Comparison of ENCODE assay signal across 9 mouse cellular contexts in the genomic region with DNA sequence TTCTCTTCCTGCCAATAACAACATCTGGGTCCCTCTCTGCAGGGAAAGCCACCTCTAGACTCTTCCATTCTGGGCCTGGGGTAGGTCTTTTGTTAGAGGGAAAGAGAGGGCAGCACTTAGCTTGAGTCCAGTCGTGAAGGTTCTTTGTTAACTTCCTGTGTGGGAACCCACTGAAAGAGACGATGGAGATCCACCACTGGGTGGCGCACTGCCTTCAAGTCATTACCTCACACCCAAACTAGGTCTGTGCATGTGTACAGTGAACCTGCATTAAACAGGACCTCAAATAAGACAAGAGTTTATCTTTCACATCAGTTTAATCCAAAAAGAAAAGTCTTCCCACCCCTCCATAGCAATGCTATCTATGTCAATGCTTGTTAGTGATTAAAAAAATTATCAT. TPM values are rescaled to one million over a fixed set of nuclear protein-coding genes. Genes with fewer than 3 reads are reported as not detected.
DNase-seq lines count a peak whose midpoint lies in the region; ATAC-seq lines count a peak whose summit lies in the region.
"Had no signal": no experiment of that assay in that cellular context is flagged by ENCODE, and none has a peak within 500 bp of the region (broad histone marks: within the 10 kb centered on the region; RNA-seq: fewer than 3 reads in every experiment).

No protein-coding gene starts in this region.

- no peak overlapping the region for H3K4me2 ChIP-seq in kidney, embryonic 14.5 days (replicated peaks; ENCODE audit: low read depth, low read length)
- H3K4me2 ChIP-seq: embryonic facial prominence, embryonic 13.5 days had no signal

- no peak overlapping the region for H3K9ac ChIP-seq in kidney, embryonic 14.5 days (ENCODE audit: low read depth, low read length)
- H3K9ac ChIP-seq: embryonic facial prominence, embryonic 13.5 days had no signal

- no peaks in the 10 kb centered on the region for H3K27me3 ChIP-seq in kidney, embryonic 14.5 days (ENCODE audit: control insufficient read depth, insufficient read depth, low read length)
- H3K27me3 ChIP-seq: embryonic facial prominence, embryonic 13.5 days had no signal

- no peaks in the 10 kb centered on the region for H3K36me3 ChIP-seq in kidney, embryonic 14.5 days (ENCODE audit: control insufficient read depth, insufficient read depth, low read length)
- H3K36me3 ChIP-seq: embryonic facial prominence, embryonic 13.5 days had no signal

- peak; percentile 92 for ATAC-seq in granulocyte monocyte progenitor cell, adult 5-6 weeks (replicated peaks; ENCODE audit: poor library complexity, severe bottlenecking)
- ATAC-seq in kidney, embryonic 14.5 days (ENCODE audit: low FRiP score, low TSS enrichment): peak; percentile 77; the same call in 1 of the 2 replicates

- DNase-seq in 3T3-L1 (ENCODE audit: low read depth, low spot score) (peak; percentile 89), liver (peak; percentile 70)
- DNase-seq in T-cell, adult 2 months (ENCODE audit: low spot score): peak; percentile 70
- DNase-seq in embryo, embryonic 11 days: peak; percentile 81
- DNase-seq in neural tube, embryonic 10.5 days (ENCODE audit: extremely low spot score, low spot score): peak; percentile 59
- DNase-seq in telencephalon, adult 2 months (ENCODE audit: low read depth, low spot score): peak; percentile 17

- WGBS in kidney, embryonic 14.5 days: 1% methylated on average over 3 of the region's 3 CpGs

- H3K27ac ChIP-seq in kidney, embryonic 14.5 days (ENCODE audit: low read depth, low read length): no peak overlapping the region
- H3K27ac ChIP-seq: embryonic facial prominence, embryonic 13.5 days had no signal

- H3K4me1 ChIP-seq in kidney, embryonic 14.5 days (ENCODE audit: control insufficient read depth, insufficient read depth, low read length): no peaks in the 10 kb centered on the region
- H3K4me1 ChIP-seq: embryonic facial prominence, embryonic 13.5 days had no signal

- H3K9me3 ChIP-seq in kidney, embryonic 14.5 days (ENCODE audit: control insufficient read depth, low read length): no peaks in the 10 kb centered on the region
- H3K9me3 ChIP-seq: embryonic facial prominence, embryonic 13.5 days had no signal

- no peak overlapping the region for H3K4me3 ChIP-seq in kidney, embryonic 14.5 days (ENCODE audit: low read length)
- H3K4me3 ChIP-seq: embryonic facial prominence, embryonic 13.5 days had no signal

RNA-seq across cellular contexts. Expression of a gene that starts 31.0 kb away (rescaled TPM):
- not detected in 2 replicates for total RNA-seq in granulocyte monocyte progenitor cell, adult 5-6 weeks (2014; fragmentation: Nextera tagmentation)
- total RNA-seq in granulocyte monocyte progenitor cell, adult 5-6 weeks (2017): not detected in 2 replicates
- not detected in 2 replicates for polyA plus RNA-seq in kidney, embryonic 14.5 days (2014; fragmentation: Nextera tagmentation; extraction: Ambion mirVana)
- polyA plus RNA-seq: embryonic facial prominence, embryonic 13.5 days had no signal

RNA-seq across cellular contexts. Expression of a gene that starts 41.8 kb away (rescaled TPM):
- total RNA-seq in granulocyte monocyte progenitor cell, adult 5-6 weeks (2014; fragmentation: Nextera tagmentation): 1.2 and 2.9 TPM in 2 replicates
- total RNA-seq in granulocyte monocyte progenitor cell, adult 5-6 weeks (2017): 2.3 and 2.4 TPM in 2 replicates
- polyA plus RNA-seq in kidney, embryonic 14.5 days (2014; fragmentation: Nextera tagmentation; extraction: Ambion mirVana): 0.10 and 0.15 TPM in 2 replicates

Comparison
In these comparisons a context has a peak if more than half of its experiments do, and no peak if none do; other contexts are left out.
1. DNase-seq: peak in every context shown above with its lines; median percentile 89 in 3T3-L1; 81 in embryo, embryonic 11 days; 70 in T-cell, adult 2 months; 70 in liver; 59 in neural tube, embryonic 10.5 days; 17 in telencephalon, adult 2 months.